Mouse (Mus musculus) embryonic facial prominence, embryonic 14.5 days (tissue): ENCODE measurements around the gene Rab8a. TPM values are rescaled to one million over a fixed set of nuclear protein-coding genes. Genes with fewer than 3 reads are reported as not detected.
A peak's percentile ranks its signal among the peaks of the same experiment; 100 is the strongest.

Experiments used
- ATAC-seq: fragments of 200-750 bp; cut with Nextera tagmentation; 2 replicates; pipeline ENCODE4 v1.8.0; 2017; ENCODE audit warnings: low read depth, moderate number of reproducible peaks, moderate TSS enrichment
- DNase-seq: peaks from one replicate; pipeline ENCODE4 v3.0.0-alpha.2; 2015; ENCODE audit warnings: low spot score
- H3K27ac ChIP-seq: fragments of 300-500 bp; sonication (generic); replicated peaks from 2 replicates; pipeline ENCODE4 v1.5.1; 2014; ENCODE audit warnings: low read depth, mild to moderate bottlenecking, low read length, moderate library complexity
- H3K27me3 ChIP-seq: fragments of 300-500 bp; sonication (generic); replicated peaks from 2 replicates; pipeline ENCODE4 v1.6.1; 2014; ENCODE audit warnings: low read length; ENCODE audit not compliant: control insufficient read depth, insufficient read depth
- H3K36me3 ChIP-seq: fragments of 300-500 bp; sonication (generic); 2 replicates; pipeline ENCODE4 v1.6.1; 2014; ENCODE audit warnings: low read length, mixed read lengths; ENCODE audit not compliant: control insufficient read depth, insufficient read depth
- H3K4me1 ChIP-seq: fragments of 300-500 bp; sonication (generic); 2 replicates; pipeline ENCODE4 v1.6.1; 2014; ENCODE audit warnings: antibody characterized with exemption, low read length; ENCODE audit not compliant: control insufficient read depth, insufficient read depth
- H3K4me2 ChIP-seq: fragments of 300-500 bp; sonication (generic); 2 replicates; pipeline ENCODE4 v1.6.1; 2014; ENCODE audit warnings: low read depth, mild to moderate bottlenecking, low read length, moderate library complexity, mixed read lengths
- H3K4me3 ChIP-seq: fragments of 300-500 bp; sonication (generic); 2 replicates; pipeline ENCODE4 v1.5.1; 2014; ENCODE audit warnings: low read depth, mild to moderate bottlenecking, low read length
- H3K9ac ChIP-seq: fragments of 300-500 bp; sonication (generic); 2 replicates; pipeline ENCODE4 v1.6.1; 2014; ENCODE audit warnings: low read depth, mild to moderate bottlenecking, low read length, moderate library complexity, mixed read lengths
- H3K9me3 ChIP-seq: fragments of 300-500 bp; sonication (generic); 2 replicates; pipeline ENCODE4 v1.6.1; 2016; ENCODE audit warnings: low read length; ENCODE audit not compliant: control insufficient read depth
- WGBS: fragments of 180-500 bp; shearing (Covaris S2); extraction: QIAGEN DNeasy Blood & Tissue Kit; methylation state at CpG from one replicate; pipeline ENCODE4 v1.1.7; 2014; 5-methylcytosine and 5-hydroxymethylcytosine counted together
- polyA plus RNA-seq: library from polyadenylated mRNA; unstranded; fragments of >200 nt; fragmentation: Nextera tagmentation; extraction: Ambion mirVana; gene quantifications from 2 replicates; pipeline ENCODE4 v1.2.1, GENCODE M21; 2014

The Rab8a gene
- polyA plus RNA-seq, 1 experiment from 2014 or later = 75.2 TPM

- Histone ChIP-seq H3K27ac (no peak overlapping the region), H3K9ac (no peak overlapping the region), H3K4me1 (no peaks in the 10 kb centered on the region), H3K9me3 (no peaks in the 10 kb centered on the region), H3K4me3 (no peak overlapping the region), H3K36me3 (peaks cover 58% of the 10 kb centered on the region), H3K27me3 (no peaks in the 10 kb centered on the region), H3K4me2 (no peak overlapping the region)
- ATAC-seq (no peak), DNase-seq (no peak)
Measured at GRCm38 (mm10) chr8:72153382-72153781, 7.6 kb upstream of the Rab8a start.

GRCm38 (mm10) chr8:72158096-72158495 lies 2.9 kb upstream of the Rab8a start:
- Histone ChIP-seq H3K4me1 (peaks cover 20% of the 10 kb centered on the region), H3K9ac (no peak overlapping the region), H3K27ac (no peak overlapping the region), H3K27me3 (no peaks in the 10 kb centered on the region), H3K9me3 (no peaks in the 10 kb centered on the region), H3K4me3 (no peak overlapping the region), H3K36me3 (peaks cover 15% of the 10 kb centered on the region), H3K4me2 (no peak overlapping the region)
- 75% methylated on average over 2 of the region's 2 CpGs for WGBS
- DNase-seq (no peak), ATAC-seq (no peak)

- H3K9ac ChIP-seq = no peak overlapping the region
- 76% methylated on average over 3 of the region's 3 CpGs for WGBS
- no peak overlapping the region for H3K4me2 ChIP-seq
- DNase-seq = no peak
- H3K27ac ChIP-seq = no peak overlapping the region
- no peaks in the 10 kb centered on the region for H3K27me3 ChIP-seq
- ATAC-seq = no peak
- peaks cover 20% of the 10 kb centered on the region for H3K4me1 ChIP-seq
- no peak overlapping the region for H3K4me3 ChIP-seq
- peaks cover 8% of the 10 kb centered on the region for H3K36me3 ChIP-seq
- H3K9me3 ChIP-seq = no peaks in the 10 kb centered on the region
Measured at GRCm38 (mm10) chr8:72158726-72159125, 2.3 kb upstream of the Rab8a start.

DNA sequence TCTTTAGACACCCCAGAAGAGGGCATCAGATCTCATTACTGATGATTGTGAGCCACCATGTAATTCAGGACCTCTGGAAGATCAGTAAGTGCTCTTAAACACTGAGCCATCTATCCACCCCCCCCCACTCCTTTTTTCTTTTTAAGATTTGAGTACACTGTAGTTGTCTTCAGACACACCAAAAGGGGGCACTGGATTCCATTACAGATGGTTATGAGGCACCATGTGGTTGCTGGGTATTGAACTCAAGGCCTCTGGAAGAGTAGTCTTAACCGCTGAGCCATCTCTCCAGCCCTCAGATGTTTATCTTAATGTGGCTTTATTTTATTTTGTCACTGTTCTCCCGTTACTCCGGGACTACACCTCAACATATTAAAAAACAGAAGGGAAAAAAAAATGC lies 993 bp upstream of the Rab8a start:
- H3K27ac ChIP-seq = no peak overlapping the region
- H3K36me3 ChIP-seq = 0 out of 2 replicates have a peak, but pooled peaks cover 7% of the 10 kb centered on the region
- peaks cover 20% of the 10 kb centered on the region for H3K4me1 ChIP-seq
- peak overlapping the region; percentile 59; the same call in 1 of the 2 replicates for H3K9ac ChIP-seq
- no peak for ATAC-seq
- H3K9me3 ChIP-seq = no peaks in the 10 kb centered on the region
- no peak for DNase-seq
- H3K4me3 ChIP-seq = peak overlapping the region; percentile 44
- H3K4me2 ChIP-seq = peak overlapping the region; percentile 70
- 72% methylated on average over 3 of the region's 3 CpGs for WGBS
- no peaks in the 10 kb centered on the region for H3K27me3 ChIP-seq

- Histone ChIP-seq H3K4me1 (peaks cover 20% of the 10 kb centered on the region), H3K27ac (no peak overlapping the region), H3K27me3 (no peaks in the 10 kb centered on the region), H3K9ac (no peak overlapping the region), H3K9me3 (no peaks in the 10 kb centered on the region), H3K4me3 (no peak overlapping the region), H3K4me2 (no peak overlapping the region), H3K36me3 (0 out of 2 replicates have a peak, but pooled peaks cover 14% of the 10 kb centered on the region)
- no peak for ATAC-seq
- DNase-seq = no peak
Measured at GRCm38 (mm10) chr8:72162821-72163220, 1.8 kb downstream of the Rab8a start.

- Histone ChIP-seq H3K4me1 (no peaks in the 10 kb centered on the region), H3K36me3 (peaks cover 76% of the 10 kb centered on the region), H3K4me2 (no peak overlapping the region), H3K9me3 (no peaks in the 10 kb centered on the region), H3K4me3 (no peak overlapping the region), H3K27me3 (no peaks in the 10 kb centered on the region), H3K9ac (no peak overlapping the region), H3K27ac (no peak overlapping the region)
- ATAC-seq = no peak
- WGBS = 91% methylated on average over 3 of the region's 3 CpGs
- no peak for DNase-seq
Measured at GRCm38 (mm10) chr8:72169098-72169668, 8.2 kb downstream of the Rab8a start.

DNA sequence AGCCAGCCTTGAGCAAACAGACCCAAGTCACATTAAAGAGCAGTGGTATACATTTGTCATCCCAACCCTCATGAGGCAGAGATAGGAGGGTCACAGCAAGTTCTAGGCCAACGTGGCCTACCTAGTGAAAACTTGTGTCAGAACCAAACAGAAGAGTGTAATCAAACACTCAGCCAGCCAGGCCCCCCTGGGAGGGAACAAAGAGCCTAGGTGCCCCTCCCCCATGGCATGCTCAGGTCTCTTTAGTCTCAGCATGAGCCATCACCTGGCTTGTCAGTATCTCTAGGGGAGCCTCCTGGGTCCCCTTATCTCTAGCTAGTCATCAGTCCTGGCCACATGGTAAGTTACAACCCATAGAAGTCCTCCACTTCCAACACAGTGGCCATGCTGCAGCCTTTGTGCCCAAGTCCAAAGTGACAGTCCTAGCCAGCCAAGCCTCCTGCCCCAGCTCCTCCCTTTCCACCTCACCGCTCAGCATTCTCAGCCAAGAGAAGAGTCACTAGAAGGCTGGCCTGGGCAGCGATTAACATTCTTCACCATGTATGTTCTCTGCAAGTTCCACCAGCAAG lies 8.8 kb downstream of the Rab8a start:
- Histone ChIP-seq H3K4me2 (no peak overlapping the region), H3K4me1 (no peaks in the 10 kb centered on the region), H3K4me3 (no peak overlapping the region), H3K27ac (no peak overlapping the region), H3K36me3 (peaks cover 76% of the 10 kb centered on the region), H3K27me3 (no peaks in the 10 kb centered on the region), H3K9me3 (no peaks in the 10 kb centered on the region), H3K9ac (no peak overlapping the region)
- ATAC-seq (no peak), DNase-seq (no peak)
- WGBS = 75% methylated on average over 3 of the region's 3 CpGs

DNA sequence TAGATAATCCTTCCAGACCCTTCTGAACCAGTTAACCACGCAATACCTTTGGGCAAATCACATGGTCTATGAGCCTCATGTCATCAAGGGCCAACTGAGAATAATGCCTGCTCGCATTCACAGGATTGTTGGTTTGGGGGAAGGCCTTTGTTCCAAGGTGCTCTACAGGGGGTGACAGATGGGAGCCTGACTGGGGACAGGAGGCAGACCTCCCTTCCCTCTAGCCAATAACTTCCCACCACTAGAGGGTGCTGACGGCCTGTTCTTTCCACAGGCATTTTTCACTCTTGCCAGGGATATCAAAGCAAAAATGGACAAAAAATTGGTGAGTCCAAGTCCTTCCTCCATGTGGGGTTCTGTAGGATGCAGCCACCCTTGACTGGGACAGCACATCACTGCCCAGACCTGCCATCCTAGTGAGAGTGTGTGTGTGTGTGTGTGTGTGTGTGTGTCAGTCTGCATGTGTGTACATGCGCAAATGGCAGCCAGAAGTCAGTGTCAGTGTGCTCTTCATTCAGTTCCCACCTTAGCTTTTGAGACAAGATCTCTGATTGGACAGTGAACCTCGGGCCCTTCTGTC lies 16.4 kb downstream of the Rab8a start:
- no peak overlapping the region for H3K27ac ChIP-seq
- no peaks in the 10 kb centered on the region for H3K27me3 ChIP-seq
- H3K4me1 ChIP-seq = no peaks in the 10 kb centered on the region
- no peak overlapping the region for H3K4me3 ChIP-seq
- ATAC-seq (peak; percentile 68; the same call in 1 of the 2 replicates), DNase-seq (peak; percentile 67)
- H3K9me3 ChIP-seq = no peaks in the 10 kb centered on the region
- H3K4me2 ChIP-seq = no peak overlapping the region
- peaks cover 91% of the 10 kb centered on the region for H3K36me3 ChIP-seq
- 65% methylated on average over 5 of the region's 5 CpGs for WGBS
- no peak overlapping the region for H3K9ac ChIP-seq
